In the genomic region with DNA sequence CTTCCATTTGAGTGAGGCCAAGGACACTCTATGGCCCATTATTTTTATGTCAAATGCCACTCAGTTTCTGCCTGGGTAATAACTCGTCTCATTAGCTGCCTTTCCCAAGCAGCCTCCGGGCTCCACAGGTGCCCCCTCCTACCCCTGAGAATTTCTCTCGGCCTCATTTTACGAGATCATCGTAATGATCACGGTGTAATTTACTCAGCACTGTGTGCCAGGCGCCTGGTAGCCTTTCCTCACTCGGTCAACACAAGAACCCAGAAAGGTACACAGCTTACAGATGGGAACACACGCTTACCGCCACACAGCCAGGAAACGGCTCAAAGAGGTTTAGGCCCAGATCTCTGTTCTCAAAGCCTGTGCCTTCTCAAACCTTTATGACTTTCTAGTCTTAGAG, we compare ENCODE assay signal across 18 mouse cellular contexts. TPM values are rescaled to one million over a fixed set of nuclear protein-coding genes. Genes with fewer than 3 reads are reported as not detected.
"Had no signal": no experiment of that assay in that cellular context is flagged by ENCODE, and none has a peak within 500 bp of the region (broad histone marks: within the 10 kb centered on the region; RNA-seq: fewer than 3 reads in every experiment).

No protein-coding gene starts in this region.

- H3K27me3 ChIP-seq: midbrain, embryonic 15.5 days; neural tube, embryonic 12.5 days; neural tube, embryonic 15.5 days had no signal

- H3K9me3 ChIP-seq: liver, embryonic 13.5 days; midbrain, embryonic 12.5 days; midbrain, embryonic 15.5 days; neural tube, embryonic 12.5 days; neural tube, embryonic 15.5 days had no signal

- H3K27ac ChIP-seq: layer of hippocampus, adult 2 months; liver, embryonic 13.5 days; macrophage; midbrain, embryonic 12.5 days; midbrain, embryonic 15.5 days; neural tube, embryonic 12.5 days; neural tube, embryonic 15.5 days had no signal

- DNase-seq: kidney, adult 9 months; kidney, postnatal 14 days; layer of hippocampus, adult 9-11 months; liver, embryonic 13.5 days; lung, embryonic 14.5 days; retina, postnatal 1 day; right cerebral cortex, postnatal 25 days; spleen, adult 18-20 months; thymus, postnatal 25 days had no signal

- H3K9ac ChIP-seq: liver, embryonic 13.5 days; lung, embryonic 14.5 days; midbrain, embryonic 12.5 days; midbrain, embryonic 15.5 days; neural tube, embryonic 12.5 days; neural tube, embryonic 15.5 days had no signal

- H3K4me2 ChIP-seq: liver, embryonic 13.5 days; lung, embryonic 14.5 days; midbrain, embryonic 12.5 days; midbrain, embryonic 15.5 days; neural tube, embryonic 12.5 days; neural tube, embryonic 15.5 days had no signal

- H3K36me3 ChIP-seq: liver, embryonic 13.5 days; midbrain, embryonic 12.5 days; midbrain, embryonic 15.5 days; neural tube, embryonic 12.5 days; neural tube, embryonic 15.5 days had no signal

- H3K4me3 ChIP-seq: layer of hippocampus, adult 2 months; liver, embryonic 13.5 days; midbrain, embryonic 12.5 days; midbrain, embryonic 15.5 days; neural tube, embryonic 12.5 days; neural tube, embryonic 15.5 days had no signal

- ATAC-seq: lung, postnatal 0 days; midbrain, embryonic 15.5 days had no signal

RNA-seq across cellular contexts. Expression of a gene that starts 6.7 kb away (rescaled TPM):
- total RNA-seq: megakaryocyte, adult 5-6 weeks had no signal
- polyA plus RNA-seq: liver, embryonic 16.5 days had no signal
